Mouse (Mus musculus): ENCODE data around the gene Dnah14. TPM values are rescaled to one million over a fixed set of nuclear protein-coding genes. Genes with fewer than 3 reads are reported as not detected.

Gene Dnah14
- polyA plus RNA-seq, 1 experiment from 2014 or later: 0.88 TPM

DNA sequence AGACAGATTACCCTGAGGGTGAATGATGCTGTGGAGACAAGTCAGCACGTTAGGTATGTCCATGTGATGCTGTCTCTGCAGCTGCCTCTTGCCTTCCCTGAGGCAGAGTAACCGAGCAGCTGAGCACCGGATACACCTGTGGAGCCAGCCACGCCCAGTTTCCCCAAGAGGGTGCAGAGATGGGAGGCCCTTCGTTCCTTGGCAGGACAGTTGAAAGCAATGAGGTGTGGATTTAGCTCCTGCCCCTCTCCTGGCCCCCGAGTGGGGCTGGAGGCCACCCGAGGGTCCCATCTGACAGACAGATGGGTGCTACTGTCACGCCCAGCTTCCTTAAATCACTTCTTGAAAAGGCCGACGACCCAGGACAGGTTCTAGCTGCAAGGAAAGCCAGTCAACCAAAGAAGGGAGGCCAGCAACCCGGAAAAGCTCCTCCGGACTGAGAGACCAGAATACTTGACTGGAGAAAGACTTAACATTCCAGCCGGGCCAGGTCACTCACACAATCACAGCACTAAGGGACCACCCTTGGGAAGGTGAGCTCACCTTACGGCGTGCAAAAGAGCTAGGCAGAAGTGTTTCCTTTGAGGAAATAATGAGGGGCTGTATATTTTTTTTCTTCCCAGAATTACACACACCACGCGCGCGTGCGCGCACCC lies 276.9 kb downstream of the Dnah14 start:
- DNase-seq (ENCODE audit: low spot score) (peak; percentile 45), ATAC-seq (replicated peaks; ENCODE audit: low FRiP score, low read depth) (peak; percentile 46; the same call in 1 of the 2 replicates)
- Histone ChIP-seq H3K9ac (ENCODE audit: low read depth, low read length) (0 out of 2 replicates have a peak overlapping the region, but pooled peaks have one; percentile 37), H3K27me3 (ENCODE audit: insufficient read depth, low read length) (no peaks in the 10 kb centered on the region), H3K4me3 (replicated peaks; ENCODE audit: low read depth, low read length) (peak overlapping the region; percentile 24), H3K36me3 (ENCODE audit: insufficient read depth, low read length) (no peaks in the 10 kb centered on the region), H3K4me1 (replicated peaks; ENCODE audit: insufficient read depth, low read length) (0 out of 2 replicates have a peak, but pooled peaks cover 4% of the 10 kb centered on the region), H3K27ac (peak overlapping the region; percentile 66; the same call in 1 of the 2 replicates), H3K4me2 (ENCODE audit: low read length) (peak overlapping the region; percentile 51), H3K9me3 (replicated peaks; ENCODE audit: low read length) (no peaks in the 10 kb centered on the region)
- TF ChIP-seq CTCF (IDR thresholded peaks at IDR 0.05; ENCODE audit: low read depth): no peak
- WGBS: 4% methylated on average over 15 of the region's 21 CpGs

DNA sequence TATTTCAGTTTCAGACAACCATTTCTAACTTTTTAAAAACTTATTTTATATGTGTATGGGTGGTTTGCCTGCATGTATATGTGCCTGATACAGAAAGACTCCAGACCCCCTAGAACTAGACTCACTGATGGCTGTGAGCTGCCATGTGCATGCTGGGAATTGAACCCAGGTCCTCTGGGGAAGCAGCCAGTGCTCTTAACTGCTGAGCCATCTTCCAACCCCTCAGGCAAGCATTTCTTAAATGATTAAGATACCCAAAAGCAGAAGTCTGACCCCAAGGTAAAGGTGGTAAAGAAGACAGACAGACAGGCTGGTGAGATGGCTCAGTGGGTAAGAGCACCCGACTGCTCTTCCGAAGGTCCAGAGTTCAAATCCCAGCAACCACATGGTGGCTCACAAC lies 278.5 kb downstream of the Dnah14 start:
- no peak overlapping the region for H3K4me2 ChIP-seq (ENCODE audit: low read length)
- no peak for DNase-seq (ENCODE audit: low spot score)
- no peak for ATAC-seq (replicated peaks; ENCODE audit: low FRiP score, low read depth)
- no peak overlapping the region for H3K27ac ChIP-seq
- H3K9ac ChIP-seq (ENCODE audit: low read depth, low read length): no peak overlapping the region
- H3K9me3 ChIP-seq (replicated peaks; ENCODE audit: low read length): no peaks in the 10 kb centered on the region
- no peak for TF ChIP-seq CTCF (IDR thresholded peaks at IDR 0.05; ENCODE audit: low read depth)
- H3K36me3 ChIP-seq (ENCODE audit: insufficient read depth, low read length): no peaks in the 10 kb centered on the region
- H3K27me3 ChIP-seq (ENCODE audit: insufficient read depth, low read length): no peaks in the 10 kb centered on the region
- H3K4me3 ChIP-seq (replicated peaks; ENCODE audit: low read depth, low read length): no peak overlapping the region
- WGBS: 96% methylated on average over 2 of the region's 2 CpGs
- 0 out of 2 replicates have a peak, but pooled peaks cover 4% of the 10 kb centered on the region for H3K4me1 ChIP-seq (replicated peaks; ENCODE audit: insufficient read depth, low read length)

GRCm38 (mm10) chr1:181856329-181856728 lies 280.0 kb downstream of the Dnah14 start:
- H3K36me3 ChIP-seq (ENCODE audit: insufficient read depth, low read length): no peaks in the 10 kb centered on the region
- 78% methylated on average over 2 of the region's 2 CpGs for WGBS
- no peak overlapping the region for H3K4me3 ChIP-seq (replicated peaks; ENCODE audit: low read depth, low read length)
- no peak overlapping the region for H3K9ac ChIP-seq (ENCODE audit: low read depth, low read length)
- H3K9me3 ChIP-seq (replicated peaks; ENCODE audit: low read length): no peaks in the 10 kb centered on the region
- TF ChIP-seq CTCF (IDR thresholded peaks at IDR 0.05; ENCODE audit: low read depth): no peak
- ATAC-seq (replicated peaks; ENCODE audit: low FRiP score, low read depth): no peak
- DNase-seq (ENCODE audit: low spot score): no peak
- H3K4me2 ChIP-seq (ENCODE audit: low read length): no peak overlapping the region
- no peak overlapping the region for H3K27ac ChIP-seq
- 0 out of 2 replicates have a peak, but pooled peaks cover 4% of the 10 kb centered on the region for H3K4me1 ChIP-seq (replicated peaks; ENCODE audit: insufficient read depth, low read length)
- no peaks in the 10 kb centered on the region for H3K27me3 ChIP-seq (ENCODE audit: insufficient read depth, low read length)

DNA sequence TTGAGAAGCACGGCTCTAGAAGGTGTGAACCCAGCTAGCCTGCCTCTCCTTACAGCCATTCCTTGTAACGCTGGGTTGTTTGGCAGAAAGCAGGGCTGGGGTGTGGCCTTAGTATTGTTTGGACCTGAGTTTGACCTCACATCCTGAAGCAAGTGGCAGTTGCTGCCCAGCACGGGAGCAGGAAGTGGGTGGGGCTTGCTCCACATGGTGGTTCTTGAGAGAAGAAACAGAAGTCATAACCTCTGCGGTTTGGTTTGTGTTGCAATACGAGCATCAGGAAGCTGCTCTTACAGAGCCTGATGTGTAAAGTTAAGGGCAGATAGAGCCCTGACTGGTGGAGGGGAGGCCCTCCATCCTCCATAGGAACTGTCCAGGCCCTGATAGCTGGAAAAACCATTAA lies 284.3 kb downstream of the Dnah14 start:
- ATAC-seq (replicated peaks; ENCODE audit: low FRiP score, low read depth) (peak; percentile 77), DNase-seq (ENCODE audit: low spot score) (peak; percentile 88)
- WGBS: 9% methylated on average over 5 of the region's 5 CpGs
- H3K9ac ChIP-seq (ENCODE audit: low read depth, low read length): no peak overlapping the region
- no peak overlapping the region for H3K4me3 ChIP-seq (replicated peaks; ENCODE audit: low read depth, low read length)
- H3K27ac ChIP-seq: no peak overlapping the region
- no peak for TF ChIP-seq CTCF (IDR thresholded peaks at IDR 0.05; ENCODE audit: low read depth)
- no peaks in the 10 kb centered on the region for H3K36me3 ChIP-seq (ENCODE audit: insufficient read depth, low read length)
- H3K4me1 ChIP-seq (replicated peaks; ENCODE audit: insufficient read depth, low read length): no peaks in the 10 kb centered on the region
- no peaks in the 10 kb centered on the region for H3K27me3 ChIP-seq (ENCODE audit: insufficient read depth, low read length)
- no peaks in the 10 kb centered on the region for H3K9me3 ChIP-seq (replicated peaks; ENCODE audit: low read length)
- no peak overlapping the region for H3K4me2 ChIP-seq (ENCODE audit: low read length)

- Histone ChIP-seq H3K4me3 (replicated peaks; ENCODE audit: low read depth, low read length) (no peak overlapping the region), H3K27ac (no peak overlapping the region), H3K4me2 (ENCODE audit: low read length) (no peak overlapping the region), H3K9ac (ENCODE audit: low read depth, low read length) (no peak overlapping the region), H3K9me3 (replicated peaks; ENCODE audit: low read length) (no peaks in the 10 kb centered on the region), H3K4me1 (replicated peaks; ENCODE audit: insufficient read depth, low read length) (no peaks in the 10 kb centered on the region), H3K27me3 (ENCODE audit: insufficient read depth, low read length) (no peaks in the 10 kb centered on the region), H3K36me3 (ENCODE audit: insufficient read depth, low read length) (no peaks in the 10 kb centered on the region)
- TF ChIP-seq CTCF (IDR thresholded peaks at IDR 0.05; ENCODE audit: low read depth): no peak
- DNase-seq (ENCODE audit: low spot score) (no peak), ATAC-seq (replicated peaks; ENCODE audit: low FRiP score, low read depth) (no peak)
- 68% methylated on average over 2 of the region's 2 CpGs for WGBS
These were observed 285.0 kb downstream of the Dnah14 start for GRCm38 (mm10) chr1:181861181-181861902.

DNA sequence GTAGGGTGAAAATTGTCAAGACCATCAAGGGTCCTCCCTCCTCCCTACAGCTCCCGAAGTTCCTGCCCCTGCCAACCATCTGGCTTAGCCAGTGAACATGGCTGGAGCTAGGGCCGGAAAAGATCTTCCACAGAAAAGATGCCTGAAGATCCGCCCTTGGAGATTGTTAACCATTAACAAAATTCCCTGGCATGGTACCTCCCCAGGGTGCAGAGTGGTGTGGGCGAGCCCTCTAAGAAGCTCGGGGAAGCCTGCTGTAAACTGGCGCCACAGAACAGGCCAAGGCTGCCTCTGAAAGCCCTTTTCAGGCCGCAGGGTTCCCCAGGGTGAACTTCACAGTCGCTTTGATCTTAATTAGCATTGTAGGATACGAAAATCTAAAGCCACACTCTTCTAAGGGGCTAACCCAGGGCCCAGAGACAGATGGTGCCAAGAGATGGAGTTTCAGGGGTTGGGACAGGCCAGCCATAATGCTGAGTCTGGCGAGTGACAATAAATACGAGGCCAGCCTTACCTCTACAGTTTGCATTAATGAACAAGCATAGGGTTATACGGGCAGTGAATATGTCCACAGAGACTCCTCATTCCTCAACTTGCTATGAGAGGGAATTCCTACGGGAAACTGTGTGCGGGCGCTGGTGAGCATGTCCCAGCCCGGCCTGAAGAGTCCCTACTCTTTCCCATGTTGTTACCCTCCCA lies 286.5 kb downstream of the Dnah14 start:
- H3K9ac ChIP-seq (ENCODE audit: low read depth, low read length): no peak overlapping the region
- DNase-seq (ENCODE audit: low spot score): no peak
- H3K36me3 ChIP-seq (ENCODE audit: insufficient read depth, low read length): no peaks in the 10 kb centered on the region
- WGBS: 53% methylated on average over 16 of the region's 16 CpGs
- no peak for TF ChIP-seq CTCF (IDR thresholded peaks at IDR 0.05; ENCODE audit: low read depth)
- ATAC-seq (replicated peaks; ENCODE audit: low FRiP score, low read depth): no peak
- H3K27ac ChIP-seq: no peak overlapping the region
- no peaks in the 10 kb centered on the region for H3K4me1 ChIP-seq (replicated peaks; ENCODE audit: insufficient read depth, low read length)
- no peaks in the 10 kb centered on the region for H3K9me3 ChIP-seq (replicated peaks; ENCODE audit: low read length)
- H3K27me3 ChIP-seq (ENCODE audit: insufficient read depth, low read length): no peaks in the 10 kb centered on the region
- no peak overlapping the region for H3K4me2 ChIP-seq (ENCODE audit: low read length)
- no peak overlapping the region for H3K4me3 ChIP-seq (replicated peaks; ENCODE audit: low read depth, low read length)

Data from kidney, postnatal 0 days (tissue).